Mouse (Mus musculus) cerebellum, adult 2 months (tissue): ENCODE results near the gene Ccdc9b. TPM values are rescaled to one million over a fixed set of nuclear protein-coding genes. Genes with fewer than 3 reads are reported as not detected.

ENCODE experiments used
- DNase-seq, 2 experiments: peaks; one replicate each; pipeline ENCODE4 v3.0.0; 2021
- H3K27ac ChIP-seq: fragments of 200-500 bp; 2 replicates; pipeline ENCODE4 v1.5.1; 2012; ENCODE audit warnings: low read length, control low read depth, inconsistent platforms; ENCODE audit not compliant: insufficient read depth
- H3K27me3 ChIP-seq: fragments of 200-500 bp; 2 replicates; pipeline ENCODE4 v1.6.1; 2012; ENCODE audit warnings: inconsistent platforms, mild to moderate bottlenecking, low read length, moderate library complexity; ENCODE audit not compliant: control insufficient read depth, insufficient read depth
- H3K4me1 ChIP-seq: fragments of 200-500 bp; 2 replicates; pipeline ENCODE4 v1.6.1; 2011; ENCODE audit warnings: low read length; ENCODE audit not compliant: control insufficient read depth, insufficient read depth
- H3K4me3 ChIP-seq: fragments of 200-500 bp; replicated peaks from 2 replicates; pipeline ENCODE3; 2011; ENCODE audit warnings: mild to moderate bottlenecking, low read depth, low read length, control low read depth; ENCODE audit not compliant: insufficient read depth
- CTCF ChIP-seq: fragments of 200-500 bp; IDR thresholded peaks from 2 replicates; pipeline ENCODE4 v1.5.1; 2011; ENCODE audit warnings: low read depth, mild to moderate bottlenecking, control low read depth, low read length, moderate library complexity, borderline replicate concordance; ENCODE audit not compliant: insufficient read depth
- POLR2A ChIP-seq: fragments of 200-500 bp; IDR thresholded peaks from 2 replicates; pipeline ENCODE4 v1.6.1; 2011; ENCODE audit warnings: low read length, control low read depth, borderline replicate concordance; ENCODE audit not compliant: insufficient read depth
- WGBS: fragments of 180-500 bp; shearing (Covaris S2); methylation state at CpG from one replicate; pipeline ENCODE4 v1.1.7; 2018; 5-methylcytosine and 5-hydroxymethylcytosine counted together
- polyA plus RNA-seq: library from polyadenylated mRNA; depleted of rRNA; stranded (reverse); fragments of >200 nt; gene quantifications from 2 replicates; pipeline ENCODE4 v1.2.3, GENCODE M21; 2012; rRNA removed

Gene Ccdc9b
- 8.3 and 8.5 TPM in 2 replicates for polyA plus RNA-seq

DNA sequence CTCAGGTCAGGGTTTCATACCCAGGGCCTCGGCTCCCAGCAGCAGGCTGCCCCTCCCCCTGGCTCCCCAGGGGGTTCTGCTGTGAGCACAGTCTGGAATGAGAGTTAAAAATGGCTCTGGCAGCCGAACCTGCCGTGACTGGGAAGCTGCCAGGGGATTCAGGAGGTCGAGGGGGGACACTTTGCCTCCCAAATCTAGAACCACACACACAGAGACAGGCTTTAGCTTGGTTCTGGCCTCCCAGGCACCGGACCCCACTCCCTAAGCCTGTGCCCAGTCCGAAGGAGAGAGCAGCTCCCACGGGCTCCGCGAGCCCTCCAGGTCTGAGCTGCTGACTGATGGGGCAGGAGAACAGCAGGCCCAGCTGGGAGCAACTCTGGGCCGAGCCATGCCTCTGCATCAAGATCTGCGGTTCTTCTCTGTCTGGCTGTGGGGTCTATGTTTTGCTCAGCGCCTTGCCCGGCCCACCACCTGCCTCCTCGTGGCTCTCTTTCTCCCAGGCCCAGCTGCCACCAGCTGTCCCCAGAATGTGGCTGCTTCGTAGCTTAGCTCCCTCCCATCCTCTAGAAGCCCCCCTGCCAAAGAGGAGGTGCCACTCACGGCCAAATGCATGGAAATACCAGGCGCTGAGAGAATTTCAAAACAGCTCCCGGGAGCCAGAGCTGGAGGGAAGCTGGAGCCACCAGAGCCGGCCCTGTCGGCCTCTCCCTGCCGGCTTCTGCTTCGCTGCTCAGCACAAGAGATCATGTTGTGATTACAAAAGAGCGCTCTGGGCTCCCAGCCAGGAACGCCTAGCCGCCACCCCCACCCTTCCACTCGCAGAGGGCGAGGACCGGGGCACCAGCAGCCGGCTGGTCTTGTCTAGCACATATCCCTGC lies at the start of gene Ccdc9b:
Gene Ccdc9b, minus strand, starts transcription at position 756 of the 878 bp plus-strand sequence.
- 5% methylated on average over 29 of the region's 29 CpGs for WGBS
- Histone ChIP-seq H3K4me1 (peaks cover 30% of the 10 kb centered on the region), H3K27me3 (no peaks in the 10 kb centered on the region), H3K27ac (peak within 1 kb of the TSS; percentile 87), H3K4me3 (peak within 1 kb of the TSS; percentile 49)
- peak; percentile 89 to 91 for DNase-seq
- no peak for TF ChIP-seq CTCF
- TF ChIP-seq POLR2A = peak; percentile 38; the same call in 1 of the 2 replicates

GRCm38 (mm10) chr2:118810861-118811260 lies 48.4 kb upstream of the Ccdc9b start:
- Histone ChIP-seq H3K27ac (no peak overlapping the region), H3K4me1 (no peaks in the 10 kb centered on the region), H3K27me3 (no peaks in the 10 kb centered on the region), H3K4me3 (no peak overlapping the region)
- WGBS = 58% methylated on average over 2 of the region's 2 CpGs
- DNase-seq = no peak
- TF ChIP-seq POLR2A = no peak
- no peak for TF ChIP-seq CTCF

DNA sequence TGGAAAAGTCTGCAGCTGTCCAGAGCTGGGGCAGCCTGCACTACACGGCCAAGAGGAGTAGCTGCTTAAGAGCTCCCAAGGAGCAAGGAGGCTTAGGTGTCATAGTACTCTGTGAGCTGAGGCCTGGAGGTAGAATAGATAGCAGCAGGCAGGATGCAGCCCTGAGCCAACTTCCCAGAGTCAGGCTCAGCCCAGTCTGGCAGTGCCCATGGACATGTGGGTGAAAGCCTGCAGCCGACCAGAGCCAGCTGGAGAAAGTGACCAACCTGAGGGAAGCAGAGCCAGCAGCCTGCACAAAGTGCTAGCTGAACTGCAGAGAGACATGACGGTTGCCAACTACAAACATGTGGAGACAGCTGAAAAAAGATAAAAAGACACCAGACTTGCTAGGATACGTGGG lies 44.4 kb upstream of the Ccdc9b start:
- WGBS = 20% methylated on average over 4 of the region's 4 CpGs
- Histone ChIP-seq H3K4me3 (no peak overlapping the region), H3K27me3 (no peaks in the 10 kb centered on the region), H3K27ac (no peak overlapping the region), H3K4me1 (no peaks in the 10 kb centered on the region)
- TF ChIP-seq CTCF (no peak), POLR2A (no peak)
- DNase-seq = peak; percentile 64 to 81

DNA sequence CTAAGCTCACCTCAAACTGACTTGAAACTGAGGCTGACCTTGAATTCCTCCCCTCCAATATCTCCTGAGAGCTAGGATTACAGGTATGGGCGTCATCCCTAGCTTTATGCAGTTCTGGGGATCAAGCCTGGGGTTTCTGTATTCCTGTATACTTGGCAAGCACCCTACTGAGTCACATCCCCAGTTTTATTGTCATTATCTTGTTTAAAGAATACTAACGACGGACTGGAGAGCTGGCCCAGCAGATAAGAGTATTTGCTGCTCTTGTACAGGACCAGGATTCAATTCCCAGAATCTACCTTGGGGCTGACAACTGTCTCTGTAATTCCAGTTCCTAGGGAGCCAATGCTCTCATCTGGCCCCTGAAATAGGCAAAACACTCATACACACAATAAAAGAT lies 43.3 kb upstream of the Ccdc9b start:
- Histone ChIP-seq H3K4me3 (no peak overlapping the region), H3K27me3 (no peaks in the 10 kb centered on the region), H3K27ac (no peak overlapping the region), H3K4me1 (no peaks in the 10 kb centered on the region)
- TF ChIP-seq POLR2A (no peak), CTCF (no peak)
- no peak for DNase-seq
- WGBS = 60% methylated on average over 3 of the region's 3 CpGs

DNA sequence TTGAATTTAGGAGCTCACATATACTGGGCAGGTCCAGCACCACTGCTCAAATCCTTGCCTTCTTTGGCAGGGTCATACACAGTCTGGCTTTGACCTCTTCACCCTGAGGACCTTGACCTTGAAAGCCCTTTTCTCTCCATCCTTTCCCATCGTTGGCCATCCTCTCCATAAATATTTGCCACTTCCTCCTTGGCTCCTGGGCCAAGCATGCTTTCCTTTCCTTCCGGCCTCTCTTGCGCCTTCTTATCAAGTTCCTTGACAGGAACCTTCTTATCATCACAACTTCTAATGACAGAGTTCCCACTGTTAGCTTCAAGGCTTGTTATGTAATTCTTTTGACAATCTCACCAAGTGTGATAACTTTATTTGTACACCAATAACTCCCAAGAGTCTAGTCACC lies 42.7 kb upstream of the Ccdc9b start:
- H3K4me1 ChIP-seq = no peaks in the 10 kb centered on the region
- TF ChIP-seq POLR2A (no peak), CTCF (no peak)
- no peaks in the 10 kb centered on the region for H3K27me3 ChIP-seq
- H3K27ac ChIP-seq = no peak overlapping the region
- 73% methylated on average over 3 of the region's 3 CpGs for WGBS
- DNase-seq = no peak
- H3K4me3 ChIP-seq = no peak overlapping the region

- Histone ChIP-seq H3K4me3 (no peak overlapping the region), H3K4me1 (no peaks in the 10 kb centered on the region), H3K27me3 (no peaks in the 10 kb centered on the region), H3K27ac (no peak overlapping the region)
- no peak for DNase-seq
- 88% methylated on average over 2 of the region's 2 CpGs for WGBS
- no peak for TF ChIP-seq CTCF
- TF ChIP-seq POLR2A = no peak
Measured at GRCm38 (mm10) chr2:118804474-118804873, 42.0 kb upstream of the Ccdc9b start.

DNA sequence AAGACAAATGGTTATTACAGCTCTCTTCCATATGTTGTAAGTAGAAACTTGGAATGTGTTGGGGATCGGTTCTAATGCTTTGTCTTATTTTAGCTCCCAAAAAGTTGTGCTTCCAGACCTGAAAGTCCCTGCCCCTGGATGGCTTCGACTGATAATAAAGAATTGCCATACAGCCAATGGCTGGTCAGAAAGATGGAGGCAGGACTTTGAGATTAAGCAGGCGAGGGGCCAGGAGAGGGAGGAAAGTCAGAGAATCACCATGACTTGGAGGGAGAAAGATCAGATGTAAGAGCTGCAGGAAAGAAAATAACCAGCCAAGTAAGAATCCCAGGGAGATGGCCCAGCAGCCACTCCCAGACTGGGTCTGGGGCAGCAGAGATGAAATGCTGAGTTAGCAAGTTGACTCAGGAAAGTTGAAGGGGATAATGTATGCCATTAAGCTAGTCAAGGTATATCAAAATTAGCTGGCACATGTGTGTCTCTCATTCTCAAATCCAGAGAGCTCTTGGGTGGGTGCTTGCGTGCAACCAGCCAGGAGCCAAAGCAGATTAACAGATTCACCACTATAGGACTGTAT lies 40.2 kb upstream of the Ccdc9b start:
- no peak for DNase-seq
- no peak overlapping the region for H3K4me3 ChIP-seq
- WGBS = 79% methylated on average over 4 of the region's 4 CpGs
- no peaks in the 10 kb centered on the region for H3K4me1 ChIP-seq
- TF ChIP-seq CTCF (no peak), POLR2A (no peak)
- H3K27me3 ChIP-seq = no peaks in the 10 kb centered on the region
- H3K27ac ChIP-seq = no peak overlapping the region

GRCm38 (mm10) chr2:118793636-118794035 lies 31.2 kb upstream of the Ccdc9b start:
- no peak overlapping the region for H3K4me3 ChIP-seq
- DNase-seq = no peak
- no peak overlapping the region for H3K27ac ChIP-seq
- WGBS = 92% methylated on average over 4 of the region's 4 CpGs
- peaks cover 38% of the 10 kb centered on the region for H3K4me1 ChIP-seq
- TF ChIP-seq CTCF = no peak
- TF ChIP-seq POLR2A = no peak
- H3K27me3 ChIP-seq = no peaks in the 10 kb centered on the region
